Mouse (Mus musculus): ENCODE measurements around the gene Pdk2.

The Pdk2 gene

DNA sequence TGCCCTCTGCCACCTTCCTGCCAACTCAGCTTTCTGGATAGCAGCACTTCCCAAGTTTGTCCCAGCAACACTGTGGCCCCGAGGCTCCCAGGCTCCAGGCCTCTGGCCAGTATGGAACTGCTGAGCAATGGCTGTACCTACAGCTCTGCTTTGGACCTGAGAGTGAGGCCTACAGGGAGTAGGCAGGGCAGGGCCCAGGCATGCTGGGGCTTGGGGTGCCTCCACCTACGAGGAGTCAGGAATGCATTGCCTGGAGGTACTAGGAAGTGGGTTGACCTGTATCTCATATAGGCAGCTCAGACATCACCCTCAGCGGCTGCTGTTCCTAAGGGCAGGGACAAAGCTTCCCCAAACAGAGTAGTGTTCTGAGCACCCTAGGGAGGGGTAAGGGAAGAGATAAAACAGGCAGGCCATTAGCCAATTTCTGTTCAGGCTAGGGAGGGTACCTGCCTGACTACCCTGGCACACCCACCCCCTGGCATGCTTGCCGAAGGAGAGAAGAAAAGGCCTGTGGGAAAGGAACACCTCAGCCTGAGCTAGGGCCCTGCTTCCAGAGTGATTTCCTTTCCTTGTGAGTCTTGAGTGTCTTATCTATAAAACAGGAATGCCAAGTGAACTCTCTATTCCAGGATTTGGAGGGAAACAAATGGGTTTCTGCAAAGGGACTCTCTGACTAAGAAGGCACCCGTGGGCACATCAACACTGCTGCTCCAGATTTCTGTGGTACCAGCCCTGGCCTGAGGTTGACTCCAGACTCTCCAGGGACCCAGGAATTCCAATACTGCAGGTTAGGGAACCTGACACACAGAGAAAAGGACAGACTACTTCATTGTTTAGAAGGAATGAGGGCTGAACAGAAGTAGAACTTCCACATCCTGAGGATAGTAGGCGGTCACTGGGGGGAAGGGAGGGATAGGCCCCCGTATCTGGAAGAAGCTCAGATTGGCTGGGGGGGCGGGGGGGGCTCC, 29.3 kb upstream of the Pdk2 start:
- no peak for DNase-seq (ENCODE audit: extremely low read depth, low read depth)

DNA sequence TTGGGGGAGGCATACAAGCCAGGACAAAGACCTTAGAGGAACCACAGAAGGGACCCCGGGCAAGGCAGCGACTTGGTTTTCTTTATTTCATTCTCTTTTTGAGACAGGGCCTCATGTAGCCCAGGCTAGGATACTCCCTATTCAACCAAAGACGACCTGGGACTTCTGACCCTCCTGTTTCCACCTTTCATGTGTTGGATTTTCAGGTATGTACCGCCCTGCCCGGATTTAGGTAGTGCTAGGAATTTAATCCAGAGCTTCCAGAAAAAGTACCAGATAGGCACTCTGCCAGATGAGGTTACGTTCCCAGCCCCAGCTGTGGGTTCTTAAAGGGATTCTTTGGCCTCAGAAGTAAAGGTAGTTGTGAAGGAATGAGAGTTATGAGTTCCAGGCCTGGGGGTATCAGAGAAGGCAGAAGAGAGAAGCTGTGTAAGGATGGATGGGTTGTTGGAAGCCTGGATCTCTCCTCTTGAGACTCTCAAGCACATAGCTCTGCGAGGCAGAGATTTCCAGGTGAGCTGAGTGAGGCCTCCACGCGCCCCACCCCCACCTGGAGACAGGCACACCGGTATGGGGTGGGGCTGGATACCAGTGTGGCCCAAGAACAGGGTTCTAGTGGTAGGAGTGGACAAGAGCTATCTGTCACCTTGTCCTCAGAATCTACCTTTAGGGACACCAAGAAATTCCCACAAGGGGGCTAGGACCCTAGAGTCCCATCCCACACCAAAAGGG, 28.2 kb upstream of the Pdk2 start:
- DNase-seq (ENCODE audit: extremely low read depth, low read depth) = no peak

DNA sequence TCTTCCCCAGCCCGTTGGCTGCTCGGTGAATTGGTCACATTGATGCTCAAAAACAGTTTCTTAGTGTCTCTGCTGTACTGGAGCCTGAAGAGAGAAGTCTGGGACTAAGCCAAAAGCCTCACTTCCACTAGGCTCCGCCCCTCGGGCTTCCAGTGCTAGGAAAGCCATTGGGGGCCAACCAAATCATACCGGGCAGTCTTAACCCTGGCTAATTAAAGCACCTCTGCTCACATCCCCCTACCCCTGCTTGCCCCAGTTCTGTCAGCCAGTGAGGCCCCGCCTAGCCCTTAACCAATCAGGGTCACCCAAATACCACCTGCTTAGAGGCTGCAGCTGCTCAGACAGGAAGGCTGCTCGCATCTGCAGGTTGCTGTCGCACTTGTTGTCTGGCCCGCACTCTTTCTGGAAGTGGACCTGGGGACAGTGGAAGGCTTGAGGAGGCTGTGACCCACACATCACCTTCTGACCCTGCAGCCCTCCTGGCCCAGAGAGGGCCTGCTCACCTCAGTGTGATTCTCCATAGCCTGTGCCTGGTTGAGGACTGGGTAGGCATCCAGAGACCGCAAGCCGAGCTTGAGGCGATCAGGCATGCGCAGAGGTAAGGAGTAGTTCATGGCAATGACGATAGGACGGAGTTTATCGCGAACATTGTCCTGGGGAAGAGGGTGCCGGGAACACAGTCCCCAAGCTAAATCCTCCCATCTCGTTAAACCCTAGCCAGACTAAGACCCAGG, 15.8 kb upstream of the Pdk2 start:
- no peak for DNase-seq (ENCODE audit: extremely low read depth, low read depth)

DNA sequence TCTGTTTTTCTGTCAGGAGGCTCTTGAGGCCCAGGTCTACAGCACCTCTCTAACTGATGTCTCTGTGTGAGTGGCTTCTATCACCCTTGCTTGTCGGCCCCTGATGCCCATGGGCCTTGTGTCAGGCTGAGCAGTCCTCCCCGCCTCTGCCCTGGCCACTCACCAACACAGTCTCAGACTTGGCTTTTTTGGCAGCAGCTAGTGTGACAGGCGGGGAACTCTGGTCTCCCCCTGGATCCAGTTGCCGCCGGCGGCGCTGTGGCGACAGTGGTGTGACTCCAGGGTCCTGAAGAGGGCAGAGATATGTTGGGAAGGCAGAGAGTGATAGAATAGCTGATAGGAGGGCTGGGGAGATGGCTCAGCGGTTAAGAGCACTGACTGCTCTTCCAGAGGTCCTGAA, 11.9 kb upstream of the Pdk2 start:
- no peak for DNase-seq (ENCODE audit: extremely low read depth, low read depth)

DNA sequence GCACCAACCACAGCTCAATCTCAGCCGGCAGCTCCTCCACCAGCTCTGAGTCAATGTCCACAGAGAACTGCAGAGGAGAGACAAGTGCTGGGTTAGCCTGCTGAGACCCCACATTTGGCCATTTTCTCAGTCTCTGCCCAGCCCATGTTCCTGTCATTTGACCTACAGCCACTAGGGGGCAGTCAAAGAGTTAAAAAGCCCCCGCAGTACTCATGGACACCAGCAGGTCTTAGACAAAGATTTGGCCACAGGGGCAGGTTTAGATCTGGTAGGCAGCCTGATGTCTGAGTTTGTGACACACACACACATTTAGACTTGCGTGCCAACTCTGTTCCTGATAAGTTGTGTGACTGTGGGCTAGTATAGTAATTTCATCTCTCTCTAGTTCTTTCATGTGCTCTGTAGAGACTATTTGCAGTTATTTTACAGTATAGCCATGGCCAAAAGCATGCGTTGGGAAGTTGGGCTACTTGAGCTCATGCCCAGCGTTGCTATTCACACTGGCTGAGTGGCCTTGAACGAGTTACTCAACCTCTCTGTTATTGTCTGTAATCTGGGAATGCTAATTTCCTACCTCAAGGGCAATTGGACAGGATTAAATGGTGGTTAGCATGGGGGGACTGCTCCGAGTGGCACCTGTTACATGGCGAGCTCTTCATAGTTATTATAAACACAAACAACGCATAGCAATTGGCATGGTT, 6.0 kb upstream of the Pdk2 start:
- DNase-seq (ENCODE audit: extremely low read depth, low read depth) = peak; percentile 43

DNA sequence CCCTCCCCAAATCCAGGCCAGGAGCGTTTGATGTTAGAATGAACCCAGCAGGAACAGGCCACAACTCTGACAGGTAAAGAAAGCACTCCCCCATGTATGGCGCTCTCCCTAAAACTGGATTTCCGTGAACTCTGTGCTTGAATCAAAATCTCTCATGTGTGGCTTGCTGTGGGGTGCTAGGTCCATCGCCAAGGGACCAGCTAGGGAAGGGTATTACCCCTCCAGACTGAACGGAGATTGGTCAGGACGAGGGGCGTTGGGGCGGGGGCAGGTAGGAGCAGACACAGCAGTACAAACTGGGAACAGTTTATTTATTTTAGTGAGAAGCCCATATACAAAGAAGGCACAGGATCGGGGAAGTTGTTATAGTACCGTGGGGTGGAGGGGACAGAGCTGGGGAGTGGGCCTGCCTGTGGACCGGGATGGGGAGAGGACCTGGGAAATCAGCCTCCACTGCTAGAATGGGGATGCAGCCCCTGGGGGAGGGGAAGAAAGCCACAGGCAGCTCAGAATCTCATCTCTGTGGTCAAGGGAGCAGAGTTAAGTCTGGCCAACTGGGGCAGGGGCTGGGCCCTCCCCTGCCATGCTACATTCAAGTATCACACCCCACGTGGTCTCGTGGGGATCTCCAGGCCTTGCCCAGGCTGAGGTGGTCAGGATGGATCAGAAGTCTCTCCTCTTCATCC, 3.2 kb upstream of the Pdk2 start:
- no peak for DNase-seq (ENCODE audit: extremely low read depth, low read depth)

DNA sequence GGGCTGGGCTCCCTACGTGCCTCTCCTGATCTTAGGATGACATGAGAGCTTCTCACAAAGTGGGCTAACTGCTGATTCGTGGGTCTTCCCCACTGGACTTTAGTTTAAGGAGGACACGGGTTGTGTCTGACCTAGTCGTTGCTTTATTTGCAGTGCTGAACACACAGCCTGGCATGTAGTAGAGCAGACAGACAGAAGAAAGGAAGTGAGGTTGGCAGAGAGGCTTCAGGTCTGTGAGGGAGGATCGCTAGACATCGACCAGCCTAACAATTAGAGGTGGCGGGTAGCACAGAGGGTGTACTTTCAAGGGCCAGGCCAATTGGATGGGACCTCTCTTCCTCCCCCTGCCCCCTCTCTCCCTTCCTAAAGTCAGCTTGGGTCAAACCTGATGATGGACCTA, 2.5 kb upstream of the Pdk2 start:
- DNase-seq (ENCODE audit: extremely low read depth, low read depth) = no peak

DNA sequence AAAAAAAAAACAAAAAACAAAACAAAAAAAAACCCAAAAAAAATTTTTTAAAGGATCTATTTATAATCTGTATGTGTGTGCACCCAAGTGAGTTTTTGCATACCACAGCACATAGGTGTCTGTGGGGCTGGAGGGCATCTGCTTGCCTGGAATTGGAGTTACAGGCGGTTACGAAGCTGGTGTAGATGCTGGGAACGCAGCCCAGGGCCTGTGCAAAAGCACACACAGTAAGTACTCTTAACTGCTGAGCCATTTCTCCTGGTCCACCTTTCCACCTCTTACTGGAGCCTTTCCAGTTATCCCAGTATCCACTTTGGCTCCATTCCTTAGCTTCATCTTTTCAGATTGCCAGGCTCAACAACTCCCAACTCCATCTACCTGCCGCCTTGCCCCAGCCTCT, 1.9 kb upstream of the Pdk2 start:
- DNase-seq (ENCODE audit: extremely low read depth, low read depth) = no peak

DNA sequence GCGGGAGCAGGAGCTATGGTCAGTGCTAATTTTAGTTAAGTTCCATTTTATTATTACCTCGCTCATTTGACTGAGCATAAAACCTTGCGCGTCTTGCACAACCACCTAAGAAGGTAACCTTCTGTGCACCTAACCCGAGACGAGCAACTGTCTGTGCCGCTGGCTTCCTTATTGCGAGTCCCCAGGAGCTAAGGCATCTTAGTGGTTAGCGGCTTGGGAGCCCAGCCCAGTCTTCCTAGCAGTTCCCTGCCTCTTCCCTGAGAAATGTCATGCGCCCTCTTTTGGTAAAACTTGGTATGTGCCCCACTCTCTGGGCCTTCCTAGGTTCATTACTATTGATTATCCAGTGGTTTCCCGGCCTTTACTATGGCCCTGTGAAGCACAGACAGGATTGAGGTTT, 942 bp upstream of the Pdk2 start:
- peak; percentile 69 for DNase-seq (ENCODE audit: extremely low read depth, low read depth)

DNA sequence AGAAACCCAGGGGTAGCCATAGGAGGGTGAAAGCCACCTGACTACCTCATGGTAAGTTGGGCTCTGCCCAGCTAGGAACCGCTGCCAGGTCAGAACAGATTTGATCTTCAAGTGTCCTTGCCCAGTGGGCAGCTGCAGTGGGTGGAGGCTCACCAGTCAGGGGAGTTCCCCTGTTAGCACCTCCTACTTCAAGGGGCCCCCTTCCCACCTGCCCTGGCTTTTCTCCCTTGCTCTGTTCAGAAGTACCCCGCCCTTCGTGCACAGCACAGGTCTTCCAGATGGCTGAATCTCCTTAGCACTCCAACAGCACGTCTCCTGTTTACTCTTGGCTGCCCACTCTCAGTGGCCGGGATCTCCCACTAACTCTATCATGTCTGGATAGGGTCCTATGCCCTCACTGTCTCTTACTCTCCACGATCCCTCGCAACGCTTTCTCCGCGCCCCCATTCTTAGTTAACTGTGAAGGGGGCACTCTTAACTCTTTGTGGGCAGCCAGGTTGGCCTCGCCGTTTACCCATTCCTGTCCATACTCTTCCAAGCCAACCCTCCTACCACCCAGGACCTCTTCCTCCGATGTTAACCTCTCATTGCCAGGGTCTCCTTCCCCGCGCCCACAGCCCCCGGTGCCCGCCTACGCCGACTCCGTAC, 539 bp downstream of the Pdk2 start:
- no peak for DNase-seq (ENCODE audit: extremely low read depth, low read depth)

DNA sequence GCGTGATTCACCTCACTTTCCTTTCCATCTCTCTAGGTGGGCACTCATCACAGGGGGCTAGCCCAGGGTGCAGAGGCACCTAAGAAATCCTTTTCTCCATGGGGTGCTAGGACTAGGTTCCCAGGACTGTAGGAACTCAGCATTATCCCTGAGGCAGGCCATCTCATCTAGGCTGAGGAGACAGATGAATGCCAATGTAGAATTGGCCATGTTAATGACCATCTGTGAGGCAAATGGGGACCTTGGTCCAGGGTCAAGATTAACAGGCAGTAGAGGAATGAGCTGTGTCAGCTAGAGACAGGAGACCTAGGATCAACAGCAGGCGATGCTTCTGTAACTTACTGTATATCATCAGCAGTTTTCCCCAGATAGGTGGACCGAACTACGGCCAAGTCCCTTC, 1.4 kb downstream of the Pdk2 start:
- DNase-seq (ENCODE audit: extremely low read depth, low read depth) = no peak

DNA sequence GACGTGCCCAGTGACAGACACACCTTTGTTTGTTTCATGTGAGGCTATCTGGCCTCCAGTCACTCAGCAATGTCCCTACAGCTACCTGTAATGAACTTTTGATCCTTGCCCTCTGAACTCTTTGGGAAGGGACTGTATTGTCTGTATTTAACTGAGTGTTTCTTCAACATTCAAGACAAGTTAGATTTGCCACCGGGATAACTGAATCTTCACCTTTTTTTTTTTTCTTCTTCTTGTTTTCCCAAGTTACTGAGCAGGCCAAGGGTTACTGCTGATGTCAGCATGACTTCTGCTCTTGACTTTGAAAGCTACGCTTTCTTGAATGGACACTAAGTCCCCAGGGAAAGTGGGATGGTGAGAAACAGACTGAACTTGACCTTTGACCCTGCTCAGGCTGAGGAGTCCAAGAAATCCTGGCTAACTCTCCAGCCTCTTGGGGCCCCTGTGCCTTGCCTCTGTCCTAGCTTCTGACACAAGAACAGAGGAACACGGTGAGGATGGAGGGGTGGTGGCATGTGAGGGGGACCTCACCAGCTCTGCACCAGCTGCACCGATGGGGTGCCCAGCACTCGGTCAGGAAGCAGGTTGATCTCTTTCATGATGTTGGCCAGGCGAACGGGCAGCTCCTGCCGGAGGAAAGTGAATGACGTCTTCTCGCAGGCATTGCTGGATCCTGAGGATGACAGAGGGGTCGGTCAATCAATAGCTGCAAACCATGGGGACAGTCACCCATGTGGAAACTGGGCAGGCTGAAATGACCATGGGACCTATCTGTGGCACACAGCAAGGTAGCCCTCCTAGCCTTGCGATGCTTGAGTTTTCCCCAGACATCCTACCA, 2.1 kb downstream of the Pdk2 start:
- no peak for DNase-seq (ENCODE audit: extremely low read depth, low read depth)

DNA sequence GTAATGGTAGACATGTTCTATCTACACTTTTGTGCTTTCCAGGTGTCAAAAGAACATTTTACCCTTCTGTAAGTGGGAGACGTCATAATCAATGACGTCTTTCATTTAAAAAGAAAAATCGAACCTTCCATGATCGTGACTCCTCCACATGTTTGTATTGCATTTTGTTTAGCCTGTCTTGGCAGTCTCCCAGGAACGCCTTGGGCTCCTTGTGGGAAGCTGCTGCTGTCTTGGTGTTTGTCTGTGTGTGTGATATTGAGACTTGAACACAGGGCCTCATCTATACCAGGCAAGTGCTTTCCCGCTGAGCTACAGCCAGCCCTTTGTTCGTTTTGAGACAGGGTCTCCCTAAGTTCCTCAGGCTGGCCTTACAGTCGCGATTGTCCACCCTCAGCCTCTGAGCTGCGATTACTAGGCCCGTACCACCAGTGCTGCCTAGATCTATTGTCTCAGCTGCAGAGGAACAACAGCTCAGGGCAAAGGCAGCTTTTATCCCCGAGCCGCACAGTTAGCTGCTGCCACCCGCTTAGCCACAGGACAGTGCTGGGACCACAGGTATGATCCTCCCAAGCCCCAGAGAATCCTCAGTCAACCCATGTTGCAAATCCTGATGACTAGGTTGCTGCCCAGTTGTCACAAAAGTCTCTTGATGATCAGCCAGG, 2.9 kb downstream of the Pdk2 start:
- DNase-seq (ENCODE audit: extremely low read depth, low read depth) = no peak

DNA sequence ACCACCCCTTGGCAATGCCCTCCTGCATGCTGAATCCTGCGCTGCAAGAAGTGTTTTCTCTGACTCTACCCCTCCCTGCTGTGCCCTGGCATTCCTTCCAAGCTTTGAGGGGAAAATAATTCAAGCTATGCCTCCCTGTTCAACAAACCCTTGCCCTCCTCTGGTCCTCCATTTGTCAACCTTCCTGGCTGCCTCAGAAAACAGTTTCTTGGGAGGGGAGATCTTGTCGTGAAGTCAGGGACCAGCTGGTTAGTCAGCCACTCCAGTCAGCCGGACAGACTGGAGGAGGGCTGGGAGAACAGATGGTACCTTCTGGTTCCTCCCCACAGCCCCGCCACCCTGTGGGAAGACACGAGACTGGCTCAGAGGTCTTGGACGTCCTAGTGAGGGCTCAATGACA, 3.8 kb downstream of the Pdk2 start:
- DNase-seq (ENCODE audit: extremely low read depth, low read depth) = no peak

DNA sequence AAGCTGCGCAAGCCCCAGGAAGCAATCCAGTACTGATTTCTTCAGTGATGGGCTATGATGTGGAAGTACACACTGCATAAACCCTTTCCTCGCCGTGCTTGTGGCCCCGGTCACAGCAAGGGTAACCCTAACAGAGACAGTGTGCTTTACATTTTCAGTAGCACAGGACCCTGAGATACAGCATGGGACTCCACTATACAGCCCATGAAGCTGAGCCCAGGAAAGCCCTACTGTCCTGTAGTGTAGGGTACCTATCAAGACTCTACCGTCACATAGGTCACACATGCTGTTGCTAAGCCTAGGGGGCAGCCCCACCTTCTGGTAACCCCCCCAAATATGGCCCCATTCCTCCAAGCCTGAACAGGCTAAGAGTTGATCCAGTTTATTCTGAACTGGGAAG, 4.6 kb downstream of the Pdk2 start:
- DNase-seq (ENCODE audit: extremely low read depth, low read depth) = no peak

DNA sequence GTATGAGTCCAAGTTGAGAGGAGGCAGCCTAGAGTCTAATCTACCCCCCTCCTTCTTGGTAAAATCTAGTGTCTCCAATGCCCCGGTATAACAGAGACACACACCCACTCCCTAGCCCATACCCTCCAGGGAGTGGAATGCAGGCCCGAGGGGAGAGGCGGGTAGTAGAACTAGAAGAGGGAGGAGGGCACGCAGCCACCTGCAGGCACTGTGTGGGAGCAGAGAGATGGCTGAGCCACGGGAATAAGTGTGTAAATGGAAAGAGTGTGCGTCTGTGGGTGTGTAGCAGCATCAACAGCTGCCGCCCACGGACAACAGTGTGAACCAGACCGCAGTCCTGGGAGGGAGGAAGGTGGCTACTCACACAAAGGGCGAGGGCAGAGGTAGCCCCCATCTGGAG, 6.3 kb downstream of the Pdk2 start:
- DNase-seq (ENCODE audit: extremely low read depth, low read depth) = no peak

DNA sequence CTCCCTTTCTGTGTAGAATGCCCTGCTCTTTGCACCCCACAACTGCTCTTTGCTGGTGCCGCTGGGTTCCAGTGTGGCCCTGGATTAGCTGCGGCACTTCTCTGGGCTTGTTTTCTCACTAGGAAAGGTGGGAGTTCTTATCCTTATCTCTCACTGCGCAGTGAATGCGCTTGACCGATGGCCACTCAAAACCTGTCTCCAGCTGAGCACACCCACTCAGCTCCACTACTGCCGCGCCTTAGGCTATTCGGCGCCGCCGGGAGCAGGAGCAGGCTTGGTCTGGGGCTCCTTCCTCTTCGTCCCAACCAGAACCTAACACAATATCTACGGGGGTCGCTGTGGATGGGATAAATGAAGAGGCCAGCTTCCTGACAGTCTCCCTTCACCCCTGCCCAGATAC, 7.5 kb downstream of the Pdk2 start:
- no peak for DNase-seq (ENCODE audit: extremely low read depth, low read depth)

DNA sequence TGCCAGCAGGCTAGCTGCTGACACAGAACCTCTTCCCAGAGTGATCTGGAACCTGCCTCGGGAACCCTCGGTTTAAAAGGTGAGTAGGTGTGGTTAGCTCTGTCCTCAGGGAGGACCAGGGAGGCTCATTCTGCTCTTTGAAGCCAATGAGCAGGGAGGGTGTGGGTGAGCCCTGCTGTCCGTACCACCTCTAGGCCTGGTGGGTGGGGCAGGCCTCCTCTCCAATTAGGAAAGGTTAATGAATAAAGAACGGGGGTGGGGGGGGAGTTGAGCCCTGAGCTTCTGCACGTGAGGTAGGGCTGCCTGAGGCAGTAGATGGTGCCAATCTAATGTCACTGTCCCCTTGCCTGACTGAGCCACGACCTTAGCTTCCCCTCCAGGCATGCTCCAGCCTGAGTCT, 8.2 kb downstream of the Pdk2 start:
- DNase-seq (ENCODE audit: extremely low read depth, low read depth) = no peak

Measured in MEL-GATA-1-ER (cell line).